Mouse (Mus musculus): ENCODE data around the gene Terf2. TPM values are rescaled to one million over a fixed set of nuclear protein-coding genes. Genes with fewer than 3 reads are reported as not detected.
"Not testable (repeated sequence)": the region's sequence is repeated elsewhere in the genome, so short reads cannot be mapped to it uniquely, and the experiment has no call there.

Gene Terf2
- polyA plus RNA-seq, 1 experiment from 2014 or later, result 20.7 TPM

GRCm38 (mm10) chr8:107052046-107052445 is 44.3 kb downstream of the Terf2 start:
- Histone ChIP-seq H3K9ac (replicated peaks; ENCODE audit: low read depth, low read length) (no peak overlapping the region), H3K36me3 (ENCODE audit: control insufficient read depth, insufficient read depth, low read length) (peaks cover 30% of the 10 kb centered on the region), H3K4me2 (ENCODE audit: low read depth, low read length) (no peak overlapping the region), H3K4me3 (ENCODE audit: low read depth, low read length) (no peak overlapping the region), H3K27ac (ENCODE audit: low read depth, low read length) (no peak overlapping the region), H3K9me3 (ENCODE audit: control insufficient read depth, low read length) (no peaks in the 10 kb centered on the region), H3K27me3 (ENCODE audit: control insufficient read depth, insufficient read depth, low read length) (peaks cover 3% of the 10 kb centered on the region; the same call in 1 of the 2 replicates), H3K4me1 (ENCODE audit: control insufficient read depth, insufficient read depth, low read length) (peaks cover 6% of the 10 kb centered on the region; the same call in 1 of the 2 replicates)
- WGBS, result 97% methylated on average over 8 of the region's 8 CpGs
- ATAC-seq (ENCODE audit: low read depth), result no peak

GRCm38 (mm10) chr8:107049480-107049879 is 46.9 kb downstream of the Terf2 start:
- Histone ChIP-seq H3K36me3 (ENCODE audit: control insufficient read depth, insufficient read depth, low read length) (peaks cover 55% of the 10 kb centered on the region), H3K9ac (replicated peaks; ENCODE audit: low read depth, low read length) (no peak overlapping the region), H3K4me2 (ENCODE audit: low read depth, low read length) (0 out of 2 replicates have a peak overlapping the region, but pooled peaks have one; percentile 93), H3K27me3 (ENCODE audit: control insufficient read depth, insufficient read depth, low read length) (no peaks in the 10 kb centered on the region; the same call in 1 of the 2 replicates), H3K27ac (ENCODE audit: low read depth, low read length) (no peak overlapping the region), H3K4me3 (ENCODE audit: low read depth, low read length) (no peak overlapping the region), H3K4me1 (ENCODE audit: control insufficient read depth, insufficient read depth, low read length) (0 out of 2 replicates have a peak, but pooled peaks cover 2% of the 10 kb centered on the region), H3K9me3 (ENCODE audit: control insufficient read depth, low read length) (no peaks in the 10 kb centered on the region)
- WGBS, result 96% methylated on average over 4 of the region's 4 CpGs
- ATAC-seq (ENCODE audit: low read depth), result no peak

GRCm38 (mm10) chr8:107048061-107048941 is 48.0 kb downstream of the Terf2 start, which contains the start of gene Pdf:
TSS of gene Pdf (minus strand) at chr8:107048614.
- under 1% methylated on average over 85 of the region's 87 CpGs for WGBS
- peak within 1 kb of the TSS; percentile 78 for H3K27ac ChIP-seq (ENCODE audit: low read depth, low read length)
- peak within 1 kb of the TSS; percentile 57 for H3K4me3 ChIP-seq (ENCODE audit: low read depth, low read length)
- H3K36me3 ChIP-seq (ENCODE audit: control insufficient read depth, insufficient read depth, low read length), result peaks cover 65% of the 10 kb centered on the region
- 0 out of 2 replicates have a peak, but pooled peaks cover 2% of the 10 kb centered on the region for H3K4me1 ChIP-seq (ENCODE audit: control insufficient read depth, insufficient read depth, low read length)
- peak within 1 kb of the TSS; percentile 93 for H3K4me2 ChIP-seq (ENCODE audit: low read depth, low read length)
- H3K9me3 ChIP-seq (ENCODE audit: control insufficient read depth, low read length), result no peaks in the 10 kb centered on the region
- peak; percentile 87 for ATAC-seq (ENCODE audit: low read depth)
- peak within 1 kb of the TSS; percentile 54 for H3K9ac ChIP-seq (replicated peaks; ENCODE audit: low read depth, low read length)
- no peaks in the 10 kb centered on the region; the same call in 1 of the 2 replicates for H3K27me3 ChIP-seq (ENCODE audit: control insufficient read depth, insufficient read depth, low read length)

GRCm38 (mm10) chr8:107046976-107047375 is 49.4 kb downstream of the Terf2 start:
- 92% methylated on average over 5 of the region's 5 CpGs for WGBS
- no peak overlapping the region for H3K27ac ChIP-seq (ENCODE audit: low read depth, low read length)
- H3K4me2 ChIP-seq (ENCODE audit: low read depth, low read length), result no peak overlapping the region

GRCm38 (mm10) chr8:107045478-107045877 is 50.9 kb downstream of the Terf2 start:
- no peak overlapping the region for H3K27ac ChIP-seq (ENCODE audit: low read depth, low read length)
- no peak overlapping the region for H3K4me2 ChIP-seq (ENCODE audit: low read depth, low read length)
- 96% methylated on average over 6 of the region's 6 CpGs for WGBS
- H3K4me3 ChIP-seq (ENCODE audit: low read depth, low read length), result no peak overlapping the region
- no peaks in the 10 kb centered on the region for H3K9me3 ChIP-seq (ENCODE audit: control insufficient read depth, low read length)
- no peak overlapping the region for H3K9ac ChIP-seq (replicated peaks; ENCODE audit: low read depth, low read length)
- H3K36me3 ChIP-seq (ENCODE audit: control insufficient read depth, insufficient read depth, low read length), result peaks cover 69% of the 10 kb centered on the region
- H3K4me1 ChIP-seq (ENCODE audit: control insufficient read depth, insufficient read depth, low read length), result 0 out of 2 replicates have a peak, but pooled peaks cover 2% of the 10 kb centered on the region
- no peaks in the 10 kb centered on the region; the same call in 1 of the 2 replicates for H3K27me3 ChIP-seq (ENCODE audit: control insufficient read depth, insufficient read depth, low read length)
- no peak for ATAC-seq (ENCODE audit: low read depth)

More at GRCm38 (mm10) chr8:107046976-107047375, 49.4 kb downstream of the Terf2 start:
- Histone ChIP-seq H3K36me3 (ENCODE audit: control insufficient read depth, insufficient read depth, low read length) (peaks cover 68% of the 10 kb centered on the region), H3K9ac (replicated peaks; ENCODE audit: low read depth, low read length) (no peak overlapping the region), H3K4me1 (ENCODE audit: control insufficient read depth, insufficient read depth, low read length) (0 out of 2 replicates have a peak, but pooled peaks cover 2% of the 10 kb centered on the region), H3K4me3 (ENCODE audit: low read depth, low read length) (no peak overlapping the region), H3K9me3 (ENCODE audit: control insufficient read depth, low read length) (no peaks in the 10 kb centered on the region), H3K27me3 (ENCODE audit: control insufficient read depth, insufficient read depth, low read length) (no peaks in the 10 kb centered on the region; the same call in 1 of the 2 replicates)
- no peak for ATAC-seq (ENCODE audit: low read depth)

GRCm38 (mm10) chr8:107040632-107041031 is 55.7 kb downstream of the Terf2 start:
- Histone ChIP-seq H3K9ac (replicated peaks; ENCODE audit: low read depth, low read length) (no peak overlapping the region), H3K36me3 (ENCODE audit: control insufficient read depth, insufficient read depth, low read length) (peaks cover 70% of the 10 kb centered on the region), H3K27ac (ENCODE audit: low read depth, low read length) (no peak overlapping the region), H3K4me1 (ENCODE audit: control insufficient read depth, insufficient read depth, low read length) (no peaks in the 10 kb centered on the region), H3K27me3 (ENCODE audit: control insufficient read depth, insufficient read depth, low read length) (no peaks in the 10 kb centered on the region), H3K4me2 (ENCODE audit: low read depth, low read length) (no peak overlapping the region), H3K9me3 (ENCODE audit: control insufficient read depth, low read length) (no peaks in the 10 kb centered on the region), H3K4me3 (ENCODE audit: low read depth, low read length) (no peak overlapping the region)
- no peak for ATAC-seq (ENCODE audit: low read depth)
- 85% methylated on average over 7 of the region's 7 CpGs for WGBS

- H3K4me3 ChIP-seq (ENCODE audit: low read depth, low read length), result no peak overlapping the region
- 89% methylated on average over 8 of the region's 8 CpGs for WGBS
- no peak overlapping the region for H3K4me2 ChIP-seq (ENCODE audit: low read depth, low read length)
- H3K27me3 ChIP-seq (ENCODE audit: control insufficient read depth, insufficient read depth, low read length), result no peaks in the 10 kb centered on the region
- peaks cover 15% of the 10 kb centered on the region; the same call in 1 of the 2 replicates for H3K4me1 ChIP-seq (ENCODE audit: control insufficient read depth, insufficient read depth, low read length)
- no peak overlapping the region for H3K27ac ChIP-seq (ENCODE audit: low read depth, low read length)
- no peak for ATAC-seq (ENCODE audit: low read depth)
- no peaks in the 10 kb centered on the region for H3K9me3 ChIP-seq (ENCODE audit: control insufficient read depth, low read length)
- H3K36me3 ChIP-seq (ENCODE audit: control insufficient read depth, insufficient read depth, low read length), result peaks cover 32% of the 10 kb centered on the region
- H3K9ac ChIP-seq (replicated peaks; ENCODE audit: low read depth, low read length), result no peak overlapping the region
Measured at GRCm38 (mm10) chr8:107036626-107037025, 59.7 kb downstream of the Terf2 start.

- no peak for ATAC-seq (ENCODE audit: low read depth)
Measured at GRCm38 (mm10) chr8:107035641-107036040, 60.7 kb downstream of the Terf2 start.

GRCm38 (mm10) chr8:107033609-107034008 is 62.7 kb downstream of the Terf2 start:
- 97% methylated on average over 2 of the region's 2 CpGs for WGBS
- H3K4me3 ChIP-seq (ENCODE audit: low read depth, low read length); H3K9ac ChIP-seq (replicated peaks; ENCODE audit: low read depth, low read length); ATAC-seq (ENCODE audit: low read depth); H3K27me3 ChIP-seq (ENCODE audit: control insufficient read depth, insufficient read depth, low read length); H3K27ac ChIP-seq (ENCODE audit: low read depth, low read length); H3K4me2 ChIP-seq (ENCODE audit: low read depth, low read length); H3K9me3 ChIP-seq (ENCODE audit: control insufficient read depth, low read length): not testable (repeated sequence)
- Histone ChIP-seq H3K4me1 (ENCODE audit: control insufficient read depth, insufficient read depth, low read length) (peaks cover 15% of the 10 kb centered on the region; the same call in 1 of the 2 replicates), H3K36me3 (ENCODE audit: control insufficient read depth, insufficient read depth, low read length) (peaks cover 11% of the 10 kb centered on the region)

More at GRCm38 (mm10) chr8:107035641-107036040, 60.7 kb downstream of the Terf2 start:
- Histone ChIP-seq H3K27ac (ENCODE audit: low read depth, low read length) (no peak overlapping the region), H3K4me3 (ENCODE audit: low read depth, low read length) (no peak overlapping the region), H3K9ac (replicated peaks; ENCODE audit: low read depth, low read length) (no peak overlapping the region), H3K4me1 (ENCODE audit: control insufficient read depth, insufficient read depth, low read length) (peaks cover 15% of the 10 kb centered on the region; the same call in 1 of the 2 replicates), H3K36me3 (ENCODE audit: control insufficient read depth, insufficient read depth, low read length) (peaks cover 22% of the 10 kb centered on the region), H3K27me3 (ENCODE audit: control insufficient read depth, insufficient read depth, low read length) (no peaks in the 10 kb centered on the region), H3K4me2 (ENCODE audit: low read depth, low read length) (no peak overlapping the region), H3K9me3 (ENCODE audit: control insufficient read depth, low read length) (no peaks in the 10 kb centered on the region)
- 95% methylated on average over 3 of the region's 3 CpGs for WGBS
